Mouse (Mus musculus): ENCODE results near the gene Slc25a25. TPM values are rescaled to one million over a fixed set of nuclear protein-coding genes. Genes with fewer than 3 reads are reported as not detected.

Gene Slc25a25
- 6.2 and 11.1 TPM in 2 replicates for polyA plus RNA-seq (2012; rRNA removed)

DNA sequence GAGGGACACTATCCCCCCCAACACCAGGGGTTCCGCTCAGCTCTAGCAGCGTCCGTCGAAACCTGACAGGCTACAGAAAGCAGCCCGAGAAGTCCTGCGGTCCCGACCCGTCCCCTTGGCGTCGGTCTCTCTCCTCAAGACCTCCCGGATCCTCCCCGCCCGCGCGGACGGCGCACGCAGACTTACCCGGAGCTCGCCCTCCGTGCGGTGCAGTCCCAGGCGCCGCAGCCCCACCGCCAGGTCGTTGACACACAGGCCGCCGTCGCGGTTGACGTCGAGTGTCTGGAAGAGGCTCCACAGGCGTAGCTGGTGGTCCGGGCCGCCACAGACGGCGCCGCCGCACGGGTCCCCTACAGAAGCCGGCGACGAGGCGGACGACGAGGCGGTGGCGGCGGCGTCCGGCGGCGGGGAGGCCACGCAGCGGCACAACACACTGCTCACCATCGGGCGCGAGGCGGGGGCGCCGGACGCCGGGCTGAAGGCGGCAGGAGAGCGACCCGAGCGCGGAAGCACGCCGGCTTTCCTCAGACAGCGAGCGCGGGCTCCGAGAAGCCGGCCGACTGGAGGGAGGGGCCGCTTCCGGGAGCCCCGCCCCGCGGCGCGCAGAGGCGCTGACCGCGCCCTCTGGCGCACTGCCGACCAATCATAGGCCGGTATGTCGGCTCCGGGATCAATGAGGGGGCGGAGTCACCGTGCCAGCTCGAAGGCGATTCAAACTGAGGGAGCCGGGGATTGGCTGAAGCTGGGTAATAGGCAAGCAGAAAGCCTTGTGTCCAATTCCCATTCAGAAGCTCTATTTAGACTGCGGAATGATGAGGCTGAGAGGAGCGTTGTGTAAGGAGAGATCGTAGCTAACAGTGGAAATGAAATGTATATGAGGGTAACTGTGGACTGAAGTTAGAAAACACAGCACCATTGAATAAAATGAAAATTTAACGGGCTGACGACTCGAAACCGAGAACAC lies at the start of gene Slc25a25:
Slc25a25 (minus strand) TSS at position 565 of the 964 bp plus-strand sequence.

GRCm38 (mm10) chr2:32449761-32450754 lies 1.2 kb downstream of the Slc25a25 start, which contains the start of gene Naif1:
Gene Naif1, plus strand, starts transcription at chr2:32450457.

DNA sequence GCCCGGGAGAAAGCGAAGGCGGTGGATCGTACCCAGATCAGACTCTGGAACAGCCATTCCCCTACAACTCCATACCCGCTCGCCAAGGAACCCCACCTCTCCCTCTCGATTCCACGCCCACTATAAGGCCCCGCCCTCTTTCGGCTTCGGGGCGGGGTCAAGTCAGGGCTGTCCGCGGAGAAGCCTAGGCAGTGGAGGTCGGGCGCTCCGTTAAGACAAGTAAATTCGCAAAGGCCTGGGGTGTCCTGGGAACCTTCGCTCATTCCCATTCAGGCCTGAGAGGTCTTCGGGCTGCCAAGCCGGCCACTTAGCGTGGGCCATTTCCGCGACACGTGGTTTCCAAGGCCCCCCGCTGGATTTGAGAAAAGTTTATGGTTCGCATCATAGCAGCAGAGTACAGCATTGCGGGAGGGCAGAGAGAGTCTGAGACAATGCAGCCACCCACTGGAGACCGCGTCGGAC lies 55.7 kb downstream of the Slc25a25 start, which contains the start of gene Ptges2:
Ptges2 (plus strand) TSS at position 413 of the 462 bp plus-strand sequence.

GRCm38 (mm10) chr2:32387706-32388490 lies 63.3 kb downstream of the Slc25a25 start, which contains the start of gene Lcn2:
Gene Lcn2, minus strand, starts transcription at chr2:32388252.

DNA sequence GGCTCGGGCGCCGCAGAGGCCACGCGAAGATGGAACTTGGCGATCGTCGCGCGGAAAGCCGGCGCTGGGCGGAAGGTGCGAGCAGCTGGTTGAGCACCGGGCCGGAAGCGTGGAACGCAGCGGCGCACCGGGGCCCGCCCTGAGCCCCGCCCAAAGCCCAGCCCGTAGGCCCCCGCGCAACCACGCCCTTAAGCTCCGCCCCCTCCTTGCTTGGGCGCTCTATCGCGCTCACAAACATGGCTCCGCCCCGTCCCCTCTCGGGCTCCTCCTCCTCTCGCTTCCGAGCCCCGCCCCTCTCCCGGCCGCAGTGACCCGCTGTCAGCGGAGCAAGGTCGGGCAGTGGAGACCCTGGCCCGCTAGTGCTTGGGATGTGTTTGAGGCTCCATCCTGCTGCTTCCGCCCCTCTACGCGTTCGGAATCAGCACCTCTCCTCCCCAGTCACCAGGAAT lies 69.4 kb downstream of the Slc25a25 start, which contains the start of gene 1110008P14Rik:
1110008P14Rik (minus strand) TSS at position 164 of the 449 bp plus-strand sequence.

Other genes starting within 250 kb of the Slc25a25 start
- gene Pomt1, start 214.9 kb downstream of the Slc25a25 start, polyA plus RNA-seq (2012; rRNA removed), result 9.7 and 9.8 TPM in 2 replicates
- gene Uck1, start 191.3 kb downstream of the Slc25a25 start, polyA plus RNA-seq (2012; rRNA removed), result 21.3 and 24.4 TPM in 2 replicates
- gene Golga2, start 164.1 kb downstream of the Slc25a25 start, polyA plus RNA-seq (2012; rRNA removed), result 22.5 and 23.4 TPM in 2 replicates
- gene Swi5, start 163.4 kb downstream of the Slc25a25 start, polyA plus RNA-seq (2012; rRNA removed), result 114 and 127 TPM in 2 replicates
- 89.3 and 95.4 TPM in 2 replicates for gene Ciz1, start 99.1 kb downstream of the Slc25a25 start, polyA plus RNA-seq (2012; rRNA removed)
- 52.3 and 67.7 TPM in 2 replicates for gene Dnm1, start 98.1 kb downstream of the Slc25a25 start, polyA plus RNA-seq (2012; rRNA removed)
- 181 and 277 TPM in 2 replicates for gene 1110008P14Rik, start 69.5 kb downstream of the Slc25a25 start, polyA plus RNA-seq (2012; rRNA removed)
- gene Lcn2, start 63.2 kb downstream of the Slc25a25 start, polyA plus RNA-seq (2012; rRNA removed), result 3.1 and 5.2 TPM in 2 replicates
- 10.3 and 18.3 TPM in 2 replicates for gene Ptges2, start 55.5 kb downstream of the Slc25a25 start, polyA plus RNA-seq (2012; rRNA removed)
- 1.9 and 2.8 TPM in 2 replicates for gene Naif1, start 988 bp downstream of the Slc25a25 start, polyA plus RNA-seq (2012; rRNA removed)
- gene Fam102a, start 83.9 kb upstream of the Slc25a25 start, polyA plus RNA-seq (2012; rRNA removed), result 43.7 and 54.8 TPM in 2 replicates
- gene Dpm2, start 119.4 kb upstream of the Slc25a25 start, polyA plus RNA-seq (2012; rRNA removed), result 86.8 and 96.2 TPM in 2 replicates
- gene Pip5kl1, start 123.4 kb upstream of the Slc25a25 start, polyA plus RNA-seq (2012; rRNA removed), result 0.16 and 0.27 TPM in 2 replicates
- not detected in 2 replicates for gene 9430097D07Rik, start 124.2 kb upstream of the Slc25a25 start, polyA plus RNA-seq (2012; rRNA removed)
- 5.9 and 7.3 TPM in 2 replicates for gene St6galnac4, start 135.7 kb upstream of the Slc25a25 start, polyA plus RNA-seq (2012; rRNA removed)
- 11.4 and 25.4 TPM in 2 replicates for gene St6galnac6, start 148.3 kb upstream of the Slc25a25 start, polyA plus RNA-seq (2012; rRNA removed)
- gene Ak1, start 170.3 kb upstream of the Slc25a25 start, polyA plus RNA-seq (2012; rRNA removed), result 29.4 and 34.1 TPM in 2 replicates
- 54.6 and 61.2 TPM in 2 replicates for gene Eng, start 195.2 kb upstream of the Slc25a25 start, polyA plus RNA-seq (2012; rRNA removed)

Data from stomach, adult 2 months (tissue).